Mouse (Mus musculus) embryonic facial prominence, embryonic 10.5 days (tissue): ENCODE results near the gene Fancc. TPM values are rescaled to one million over a fixed set of nuclear protein-coding genes. Genes with fewer than 3 reads are reported as not detected.

ENCODE experiments used
- DNase-seq: peaks from one replicate; pipeline ENCODE4 v3.0.0-alpha.2; 2017; ENCODE audit warnings: low spot score
- H3K27ac ChIP-seq: fragments of 300-500 bp; sonication (generic); replicated peaks from 2 replicates; pipeline ENCODE4 v1.5.1; 2016; ENCODE audit warnings: mild to moderate bottlenecking
- H3K27me3 ChIP-seq: fragments of 300-500 bp; sonication (generic); replicated peaks from 2 replicates; pipeline ENCODE4 v1.6.1; 2016; ENCODE audit warnings: low read depth, mild to moderate bottlenecking; ENCODE audit not compliant: poor library complexity, severe bottlenecking
- H3K36me3 ChIP-seq: fragments of 300-500 bp; sonication (generic); replicated peaks from 2 replicates; pipeline ENCODE4 v1.6.1; 2016; ENCODE audit warnings: mild to moderate bottlenecking, moderate library complexity
- H3K4me1 ChIP-seq: fragments of 300-500 bp; sonication (generic); 2 replicates; pipeline ENCODE4 v1.6.1; 2016
- H3K4me3 ChIP-seq: fragments of 300-500 bp; sonication (generic); 2 replicates; pipeline ENCODE4 v1.5.1; 2016; ENCODE audit warnings: mild to moderate bottlenecking, moderate library complexity
- H3K9me3 ChIP-seq: fragments of 300-500 bp; sonication (generic); 2 replicates; pipeline ENCODE4 v1.6.1; 2016; ENCODE audit warnings: mild to moderate bottlenecking
- WGBS: fragments of 180-500 bp; shearing (Covaris S2); methylation state at CpG from one replicate; pipeline ENCODE4 v1.1.7; 2016; 5-methylcytosine and 5-hydroxymethylcytosine counted together
- polyA plus RNA-seq: library from polyadenylated mRNA; unstranded; fragments of >200 nt; fragmentation: Nextera tagmentation; extraction: Ambion mirVana; gene quantifications from 2 replicates; pipeline ENCODE4 v1.2.1, GENCODE M21; 2016

The Fancc gene
- polyA plus RNA-seq, 1 experiment from 2014 or later, result 25.3 TPM

DNA sequence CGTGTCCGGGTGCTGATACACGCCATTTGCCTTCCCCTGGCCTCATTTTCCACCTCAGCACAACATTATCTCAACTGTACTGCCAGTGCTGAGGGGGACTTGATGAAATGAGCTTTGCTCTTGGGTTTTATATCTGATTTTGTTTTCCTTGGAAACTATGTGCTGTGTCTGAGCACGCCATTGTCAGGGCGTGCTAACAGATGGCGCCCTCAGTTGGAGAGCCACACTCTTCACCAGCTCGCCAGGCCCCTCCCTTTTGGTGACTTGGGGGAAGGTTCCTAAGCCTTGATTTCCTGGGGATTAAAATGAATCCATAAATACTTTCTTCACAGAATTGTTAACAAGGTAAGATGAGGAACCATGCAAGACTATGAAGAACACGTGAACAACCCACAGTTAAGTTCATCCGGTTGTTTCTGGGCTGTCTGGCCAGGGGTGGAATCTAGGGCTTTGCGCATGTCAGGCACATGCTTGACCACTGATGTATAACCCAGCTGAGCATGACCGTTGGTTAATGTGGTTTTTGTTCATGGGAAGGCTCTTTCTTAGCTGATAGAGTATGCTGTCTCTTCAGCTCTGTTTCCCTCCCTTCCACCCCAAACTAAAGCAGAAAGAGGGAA lies 210.5 kb downstream of the Fancc start:
- Histone ChIP-seq H3K4me3 (no peak overlapping the region), H3K36me3 (peaks cover 90% of the 10 kb centered on the region), H3K27ac (no peak overlapping the region), H3K9me3 (no peaks in the 10 kb centered on the region), H3K4me1 (peaks cover 21% of the 10 kb centered on the region), H3K27me3 (no peaks in the 10 kb centered on the region)
- DNase-seq, result no peak
- 91% methylated on average over 11 of the region's 11 CpGs for WGBS

DNA sequence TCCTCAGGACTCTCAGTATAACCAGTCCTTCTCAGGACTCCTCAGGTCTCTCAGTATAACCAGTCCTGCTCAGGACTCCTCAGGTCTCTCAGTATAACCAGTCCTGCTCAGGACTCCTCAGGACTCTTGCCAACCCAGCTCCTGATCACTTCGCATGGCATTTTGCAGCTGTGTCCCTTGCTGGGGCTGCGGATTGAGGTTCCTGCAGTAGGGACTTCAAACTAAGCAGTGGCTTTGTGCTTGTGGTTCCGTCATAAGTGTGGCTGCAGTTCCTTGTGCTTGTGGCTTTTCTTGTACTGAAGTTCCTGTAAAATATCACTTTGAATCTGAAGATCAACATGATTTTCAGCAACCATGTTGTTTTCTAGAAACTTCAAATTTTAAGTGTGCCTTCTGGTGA lies 212.3 kb downstream of the Fancc start:
- H3K9me3 ChIP-seq, result no peaks in the 10 kb centered on the region
- no peak overlapping the region for H3K4me3 ChIP-seq
- DNase-seq, result no peak
- H3K27me3 ChIP-seq, result no peaks in the 10 kb centered on the region
- peaks cover 74% of the 10 kb centered on the region for H3K36me3 ChIP-seq
- 94% methylated on average over 3 of the region's 3 CpGs for WGBS
- peaks cover 40% of the 10 kb centered on the region for H3K4me1 ChIP-seq
- H3K27ac ChIP-seq, result no peak overlapping the region

DNA sequence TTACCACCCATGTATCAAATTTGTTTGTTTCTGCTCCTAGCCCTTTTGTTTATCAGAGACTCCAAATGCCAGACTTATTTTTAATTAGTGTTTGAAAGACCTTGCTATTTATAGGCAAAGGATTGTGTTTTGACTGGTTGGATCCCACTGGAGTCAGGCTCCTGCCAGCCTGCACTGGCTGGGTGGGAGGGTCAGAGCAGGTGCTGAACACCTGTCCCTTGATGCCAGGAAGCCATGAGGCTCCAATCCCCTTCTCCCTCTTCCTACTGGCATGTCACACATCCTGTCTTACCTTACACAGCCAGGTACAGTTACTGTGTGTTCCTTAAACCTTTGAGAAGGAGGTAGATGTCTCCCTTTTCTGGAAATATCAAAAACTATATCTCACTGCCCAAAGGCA lies 213.8 kb downstream of the Fancc start:
- no peak for DNase-seq
- Histone ChIP-seq H3K4me3 (no peak overlapping the region), H3K36me3 (peaks cover 65% of the 10 kb centered on the region), H3K27ac (no peak overlapping the region), H3K4me1 (peaks cover 44% of the 10 kb centered on the region), H3K27me3 (no peaks in the 10 kb centered on the region), H3K9me3 (no peaks in the 10 kb centered on the region)

DNA sequence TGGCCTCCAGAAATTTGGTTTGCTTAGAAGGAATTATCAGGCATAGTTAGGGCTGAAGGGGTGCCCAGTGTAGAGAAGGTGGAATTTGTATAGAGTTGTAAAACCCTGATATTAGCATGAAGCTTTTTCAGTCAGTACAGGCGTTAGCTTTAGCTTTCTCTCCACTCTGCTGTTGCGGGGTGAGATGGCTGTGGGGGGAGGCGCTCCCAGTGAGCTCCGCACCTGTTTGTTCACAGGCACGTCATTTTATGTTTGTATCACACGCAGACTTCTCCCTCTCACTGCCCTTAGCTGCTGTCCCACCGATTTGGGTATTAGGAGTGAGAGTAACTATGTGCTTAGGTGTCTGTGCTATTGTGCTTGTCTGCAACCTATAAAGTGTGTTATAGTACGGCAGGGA lies 215.9 kb downstream of the Fancc start:
- H3K27ac ChIP-seq, result peak overlapping the region; percentile 81
- no peak for DNase-seq
- H3K4me1 ChIP-seq, result peaks cover 57% of the 10 kb centered on the region
- 83% methylated on average over 8 of the region's 8 CpGs for WGBS
- 0 out of 2 replicates have a peak, but pooled peaks cover 8% of the 10 kb centered on the region for H3K27me3 ChIP-seq
- peaks cover 45% of the 10 kb centered on the region for H3K36me3 ChIP-seq
- no peak overlapping the region for H3K4me3 ChIP-seq
- H3K9me3 ChIP-seq, result no peaks in the 10 kb centered on the region

DNA sequence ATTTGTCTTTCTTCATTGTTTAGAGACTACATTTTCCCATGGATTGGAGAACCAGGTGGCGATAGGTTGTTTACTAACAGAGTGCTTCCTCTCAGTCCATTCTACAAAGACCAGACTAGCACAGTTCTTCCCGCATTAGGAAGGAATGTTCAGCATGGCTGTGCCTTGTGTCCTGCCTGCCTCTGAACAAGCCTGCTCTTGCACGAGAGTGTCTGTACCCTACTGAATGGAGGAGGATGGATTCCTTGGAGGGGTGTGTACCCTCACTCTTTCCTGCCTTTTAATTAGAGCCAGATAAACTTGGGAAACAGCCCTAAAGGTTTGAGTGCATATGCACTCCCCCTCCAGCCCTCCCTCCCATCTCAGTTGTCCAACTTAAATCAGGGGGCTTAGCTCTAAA lies 216.7 kb downstream of the Fancc start:
- Histone ChIP-seq H3K27ac (peak overlapping the region; percentile 81), H3K36me3 (peaks cover 36% of the 10 kb centered on the region), H3K27me3 (0 out of 2 replicates have a peak, but pooled peaks cover 9% of the 10 kb centered on the region), H3K9me3 (no peaks in the 10 kb centered on the region), H3K4me1 (peaks cover 57% of the 10 kb centered on the region), H3K4me3 (peak overlapping the region; percentile 43)
- 29% methylated on average over 3 of the region's 3 CpGs for WGBS
- peak; percentile 41 for DNase-seq

DNA sequence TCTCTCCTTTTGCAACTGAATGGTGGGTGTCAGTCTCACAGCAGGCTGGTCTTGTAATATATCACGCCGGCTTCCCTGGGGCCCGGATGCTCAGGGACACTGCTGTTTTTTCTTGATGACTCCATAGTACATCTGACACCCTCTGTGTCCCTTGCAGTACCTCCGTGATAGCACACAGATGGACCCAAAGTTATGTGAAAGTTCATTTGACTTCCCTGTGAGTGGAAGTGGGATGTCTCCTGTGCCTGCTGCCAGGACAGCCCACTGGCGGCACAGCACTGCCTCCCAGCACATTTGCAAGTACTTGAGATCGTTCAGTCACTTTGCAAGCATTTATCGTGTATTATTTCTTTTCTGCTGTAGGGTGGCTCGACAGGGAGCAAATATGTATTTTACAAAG lies 217.3 kb downstream of the Fancc start:
- H3K36me3 ChIP-seq, result peaks cover 31% of the 10 kb centered on the region
- H3K27ac ChIP-seq, result peak overlapping the region; percentile 81
- WGBS, result 53% methylated on average over 8 of the region's 8 CpGs
- DNase-seq, result no peak
- peak overlapping the region; percentile 43 for H3K4me3 ChIP-seq
- no peaks in the 10 kb centered on the region for H3K9me3 ChIP-seq
- H3K27me3 ChIP-seq, result 0 out of 2 replicates have a peak, but pooled peaks cover 9% of the 10 kb centered on the region
- peaks cover 62% of the 10 kb centered on the region for H3K4me1 ChIP-seq

DNA sequence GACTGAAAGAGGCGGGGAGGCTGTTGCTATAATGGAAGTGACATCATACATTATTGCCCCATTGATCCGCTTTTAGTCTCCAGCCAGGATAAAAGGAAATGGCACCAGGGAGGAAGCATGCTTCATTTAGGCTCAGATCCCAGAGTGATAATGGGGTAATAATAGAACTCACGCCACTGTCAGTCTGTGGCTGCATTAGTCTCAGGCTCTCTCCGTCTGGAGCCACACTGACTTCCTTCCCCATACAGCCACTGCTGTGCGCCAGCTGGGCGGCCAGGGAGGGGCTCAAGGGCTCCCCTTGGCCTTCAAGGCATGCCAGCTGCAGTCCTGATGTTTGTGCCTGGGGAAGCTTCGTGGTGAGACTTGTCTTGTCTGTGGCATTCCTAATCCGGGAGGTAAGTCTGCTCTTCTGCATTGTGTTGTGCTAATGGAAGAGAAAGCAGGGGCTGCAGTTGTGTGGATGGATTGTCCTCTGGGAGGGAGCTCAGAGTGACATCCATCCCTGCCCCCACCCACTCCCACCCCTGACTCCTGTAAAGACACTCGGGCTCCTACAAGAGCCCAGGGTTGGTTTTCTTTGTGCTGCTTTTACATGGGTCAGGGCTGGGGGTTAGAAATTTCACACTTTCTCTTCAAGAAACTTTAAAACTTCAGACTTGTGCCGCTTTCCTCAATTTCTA lies 218.1 kb downstream of the Fancc start:
- Histone ChIP-seq H3K36me3 (peaks cover 26% of the 10 kb centered on the region), H3K4me1 (peaks cover 69% of the 10 kb centered on the region), H3K27ac (peak overlapping the region; percentile 81), H3K9me3 (no peaks in the 10 kb centered on the region), H3K27me3 (peaks cover 11% of the 10 kb centered on the region; the same call in 1 of the 2 replicates), H3K4me3 (peak overlapping the region; percentile 43)
- peak; percentile 73 for DNase-seq
- 13% methylated on average over 10 of the region's 10 CpGs for WGBS

DNA sequence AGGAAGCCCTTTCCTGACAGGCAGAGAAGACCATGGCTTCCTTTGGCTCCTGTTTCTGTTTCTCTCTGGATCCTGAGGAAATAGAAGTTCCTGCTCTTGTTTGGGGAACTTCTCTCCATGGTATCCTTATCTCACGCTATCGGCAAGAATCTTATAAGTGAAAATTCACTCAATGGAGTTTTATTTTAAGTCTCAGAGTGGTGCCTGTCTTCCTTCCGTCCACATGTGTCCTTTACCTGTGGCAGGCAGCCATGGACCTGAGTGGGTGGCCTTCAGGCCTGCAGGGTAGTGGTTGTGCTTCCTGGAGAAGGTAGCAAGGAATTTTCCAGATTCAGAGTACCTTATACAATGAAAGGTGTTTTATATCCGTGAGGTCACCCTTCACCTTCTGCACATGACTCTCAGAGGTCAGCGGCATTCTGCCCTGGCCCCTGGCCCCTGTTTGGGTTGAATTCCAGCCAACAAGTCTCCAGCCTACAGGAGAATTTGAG lies 218.9 kb downstream of the Fancc start:
- WGBS, result 41% methylated on average over 5 of the region's 5 CpGs
- Histone ChIP-seq H3K4me1 (peaks cover 74% of the 10 kb centered on the region), H3K36me3 (peaks cover 18% of the 10 kb centered on the region), H3K27me3 (peaks cover 13% of the 10 kb centered on the region; the same call in 1 of the 2 replicates), H3K4me3 (peak overlapping the region; percentile 43; the same call in 1 of the 2 replicates), H3K27ac (peak overlapping the region; percentile 81), H3K9me3 (no peaks in the 10 kb centered on the region)
- no peak for DNase-seq

DNA sequence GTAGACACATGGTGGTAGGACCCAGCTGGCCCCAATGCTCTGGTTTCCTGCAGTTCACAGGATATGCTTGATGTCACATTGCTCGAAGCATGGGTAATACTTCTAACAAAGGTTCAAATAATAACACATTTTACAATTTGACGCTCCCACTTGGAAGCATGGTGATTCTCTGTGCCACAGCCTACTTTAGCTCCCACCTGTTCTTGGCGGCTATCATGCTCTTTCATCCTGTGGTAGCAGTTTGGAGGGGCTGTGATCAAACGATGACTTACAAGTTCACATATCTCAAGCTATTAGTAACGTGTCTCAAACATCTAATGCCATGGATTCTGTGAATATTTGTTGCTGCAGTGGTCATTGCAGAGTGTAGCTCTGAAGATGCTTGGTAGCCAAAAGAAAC lies 219.8 kb downstream of the Fancc start:
- DNase-seq, result no peak
- Histone ChIP-seq H3K36me3 (peaks cover 10% of the 10 kb centered on the region), H3K4me1 (peaks cover 83% of the 10 kb centered on the region), H3K9me3 (no peaks in the 10 kb centered on the region), H3K4me3 (0 out of 2 replicates have a peak overlapping the region, but pooled peaks have one; percentile 43), H3K27ac (peak overlapping the region; percentile 81), H3K27me3 (peaks cover 13% of the 10 kb centered on the region; the same call in 1 of the 2 replicates)
- 75% methylated on average over 5 of the region's 5 CpGs for WGBS

DNA sequence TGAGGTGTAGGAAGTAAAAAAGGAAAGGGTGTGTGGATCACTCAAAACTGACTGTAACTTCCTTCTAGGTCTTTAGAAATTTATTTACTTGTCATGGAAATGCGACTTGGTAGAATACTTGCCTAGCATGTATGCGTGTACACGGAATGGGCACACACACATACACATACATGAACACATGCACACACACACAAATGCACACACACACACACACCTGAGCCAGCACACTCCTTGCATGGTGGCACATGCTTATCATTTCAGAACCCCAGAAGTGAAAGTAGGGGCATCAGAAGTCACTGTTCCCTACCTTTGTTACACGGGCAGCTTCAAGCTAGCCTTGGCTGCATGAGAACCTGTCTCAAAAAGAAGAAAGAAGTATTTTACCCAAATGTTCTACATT lies 220.7 kb downstream of the Fancc start:
- 98% methylated on average over 4 of the region's 4 CpGs for WGBS
- Histone ChIP-seq H3K27ac (no peak overlapping the region), H3K27me3 (peaks cover 21% of the 10 kb centered on the region), H3K4me1 (peaks cover 82% of the 10 kb centered on the region), H3K4me3 (no peak overlapping the region), H3K9me3 (no peaks in the 10 kb centered on the region), H3K36me3 (peaks cover under 1% of the 10 kb centered on the region; the same call in 1 of the 2 replicates)
- DNase-seq, result no peak

DNA sequence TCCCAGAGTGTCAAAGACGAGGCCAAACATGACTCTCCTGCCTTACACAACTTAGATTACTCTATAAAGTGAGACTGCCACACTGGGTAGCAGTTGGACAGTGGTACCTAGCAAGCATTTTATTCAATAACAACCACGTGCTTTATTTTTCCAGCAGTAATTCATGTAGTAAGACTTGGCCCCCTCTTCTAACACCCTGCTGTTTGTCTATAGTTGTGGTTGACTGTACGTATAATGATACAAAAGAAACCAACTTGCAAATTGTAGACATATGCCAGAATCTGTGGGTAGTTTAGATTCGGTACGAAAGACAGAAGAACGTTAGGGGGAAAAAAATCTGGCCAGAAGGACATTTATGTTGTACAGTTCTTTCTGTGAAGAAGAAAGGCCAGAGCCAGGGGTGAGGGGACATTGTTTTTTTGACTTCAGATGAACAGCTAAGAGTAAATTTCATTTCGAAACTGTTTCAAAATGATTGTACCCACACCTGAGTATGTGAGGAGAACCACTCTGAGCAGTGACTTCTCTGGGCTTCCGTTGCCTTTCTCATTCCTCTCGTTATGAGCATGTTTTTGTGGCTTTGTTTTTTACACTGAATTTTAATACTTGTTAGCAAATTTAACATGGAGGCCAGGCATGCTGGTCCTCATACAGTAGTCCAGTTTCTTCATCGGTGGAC lies 222.5 kb downstream of the Fancc start:
- H3K27ac ChIP-seq, result no peak overlapping the region; the same call in 1 of the 2 replicates
- no peaks in the 10 kb centered on the region for H3K9me3 ChIP-seq
- no peaks in the 10 kb centered on the region for H3K36me3 ChIP-seq
- WGBS, result 81% methylated on average over 10 of the region's 10 CpGs
- peaks cover 77% of the 10 kb centered on the region for H3K4me1 ChIP-seq
- H3K27me3 ChIP-seq, result peaks cover 38% of the 10 kb centered on the region
- peak overlapping the region; percentile 61 for H3K4me3 ChIP-seq
- DNase-seq, result no peak

DNA sequence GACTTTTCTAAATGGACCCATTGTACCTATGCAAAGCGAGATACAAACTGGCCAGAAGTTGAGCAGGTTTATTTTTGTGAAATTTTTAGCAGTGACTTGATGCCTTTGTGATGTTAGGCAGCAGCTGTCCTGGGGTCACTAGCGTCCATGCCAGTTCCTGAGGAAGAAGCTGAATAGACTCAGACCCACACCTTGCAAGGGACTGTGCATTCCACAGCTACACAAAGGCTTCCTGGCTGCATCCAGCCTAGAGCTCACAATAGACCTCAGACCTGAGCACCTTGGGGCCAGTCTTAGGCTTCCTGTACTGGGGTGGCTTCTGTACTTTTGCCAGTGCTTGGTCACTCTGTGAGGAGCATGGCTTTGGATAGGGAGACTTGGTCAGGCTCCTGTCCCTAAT lies 223.2 kb downstream of the Fancc start:
- Histone ChIP-seq H3K4me1 (peaks cover 75% of the 10 kb centered on the region), H3K27ac (peak overlapping the region; percentile 78), H3K36me3 (no peaks in the 10 kb centered on the region), H3K4me3 (peak overlapping the region; percentile 61), H3K9me3 (no peaks in the 10 kb centered on the region), H3K27me3 (peaks cover 40% of the 10 kb centered on the region)
- no peak for DNase-seq
- whole genome bisulfite sequencing, result 25% methylated on average over 2 of the region's 2 CpGs
